Mouse (Mus musculus) neural tube, embryonic 14.5 days (tissue): ENCODE data around the gene Vil1. TPM values are rescaled to one million over a fixed set of nuclear protein-coding genes. Genes with fewer than 3 reads are reported as not detected.
A peak's percentile ranks its signal among the peaks of the same experiment; 100 is the strongest.

ENCODE experiments used
- ATAC-seq: fragments of 200-750 bp; cut with Nextera tagmentation; 2 replicates; pipeline ENCODE4 v1.8.0; 2017; ENCODE audit warnings: low read depth, mild to moderate bottlenecking, moderate TSS enrichment, moderate library complexity
- H3K27ac ChIP-seq: fragments of 300-500 bp; sonication (generic); 2 replicates; pipeline ENCODE4 v1.5.1; 2014; ENCODE audit warnings: low read depth, mild to moderate bottlenecking, control low read depth, low read length, moderate library complexity, mixed read lengths
- H3K27me3 ChIP-seq: fragments of 300-500 bp; sonication (generic); 2 replicates; pipeline ENCODE4 v1.6.1; 2014; ENCODE audit warnings: low read length; ENCODE audit not compliant: control insufficient read depth, insufficient read depth
- H3K36me3 ChIP-seq: fragments of 300-500 bp; sonication (generic); 2 replicates; pipeline ENCODE4 v1.6.1; 2014; ENCODE audit warnings: low read length, mixed read lengths; ENCODE audit not compliant: control insufficient read depth, insufficient read depth
- H3K4me1 ChIP-seq: fragments of 300-500 bp; sonication (generic); 2 replicates; pipeline ENCODE4 v1.6.1; 2014; ENCODE audit warnings: low read length; ENCODE audit not compliant: control insufficient read depth, insufficient read depth
- H3K4me2 ChIP-seq: fragments of 300-500 bp; sonication (generic); 2 replicates; pipeline ENCODE4 v1.6.1; 2014; ENCODE audit warnings: mild to moderate bottlenecking, low read depth, low read length, control low read depth
- H3K4me3 ChIP-seq: fragments of 300-500 bp; sonication (generic); 2 replicates; pipeline ENCODE4 v1.5.1; 2014; ENCODE audit warnings: low read depth, low read length, control low read depth, mixed read lengths
- H3K9ac ChIP-seq: fragments of 300-500 bp; sonication (generic); replicated peaks from 2 replicates; pipeline ENCODE4 v1.6.1; 2014; ENCODE audit warnings: low read depth, mild to moderate bottlenecking, control low read depth, low read length, mixed read lengths
- H3K9me3 ChIP-seq: fragments of 300-500 bp; sonication (generic); 2 replicates; pipeline ENCODE4 v1.6.1; 2016; ENCODE audit warnings: low read length; ENCODE audit not compliant: control insufficient read depth
- WGBS: fragments of 180-500 bp; shearing (Covaris S2); extraction: QIAGEN DNeasy Blood & Tissue Kit; methylation state at CpG from one replicate; pipeline ENCODE4 v1.1.7; 2014; 5-methylcytosine and 5-hydroxymethylcytosine counted together
- polyA plus RNA-seq: library from polyadenylated mRNA; unstranded; fragments of >200 nt; fragmentation: Nextera tagmentation; extraction: Ambion mirVana; gene quantifications from 2 replicates; pipeline ENCODE4 v1.2.1, GENCODE M21; 2014

Gene Vil1
- polyA plus RNA-seq, 1 experiment from 2014 or later = 0.20 TPM

- ATAC-seq = no peak
- Histone ChIP-seq H3K4me1 (0 out of 2 replicates have a peak, but pooled peaks cover 3% of the 10 kb centered on the region), H3K27ac (no peak overlapping the region), H3K4me3 (no peak overlapping the region), H3K4me2 (no peak overlapping the region), H3K9ac (no peak overlapping the region), H3K36me3 (no peaks in the 10 kb centered on the region), H3K27me3 (no peaks in the 10 kb centered on the region), H3K9me3 (no peaks in the 10 kb centered on the region)
- WGBS = 90% methylated on average over 8 of the region's 8 CpGs
Measured at GRCm38 (mm10) chr1:74385531-74385930, 23.6 kb upstream of the Vil1 start.

GRCm38 (mm10) chr1:74386363-74386713, 22.8 kb upstream of the Vil1 start:
- peak overlapping the region; percentile 59 for H3K4me2 ChIP-seq
- WGBS = 59% methylated on average over 7 of the region's 10 CpGs
- no peaks in the 10 kb centered on the region for H3K9me3 ChIP-seq
- H3K9ac ChIP-seq = peak overlapping the region; percentile 50
- peak overlapping the region; percentile 56 for H3K4me3 ChIP-seq
- ATAC-seq = no peak
- 0 out of 2 replicates have a peak, but pooled peaks cover 3% of the 10 kb centered on the region for H3K4me1 ChIP-seq
- H3K36me3 ChIP-seq = no peaks in the 10 kb centered on the region
- no peaks in the 10 kb centered on the region for H3K27me3 ChIP-seq
- H3K27ac ChIP-seq = peak overlapping the region; percentile 86

DNA sequence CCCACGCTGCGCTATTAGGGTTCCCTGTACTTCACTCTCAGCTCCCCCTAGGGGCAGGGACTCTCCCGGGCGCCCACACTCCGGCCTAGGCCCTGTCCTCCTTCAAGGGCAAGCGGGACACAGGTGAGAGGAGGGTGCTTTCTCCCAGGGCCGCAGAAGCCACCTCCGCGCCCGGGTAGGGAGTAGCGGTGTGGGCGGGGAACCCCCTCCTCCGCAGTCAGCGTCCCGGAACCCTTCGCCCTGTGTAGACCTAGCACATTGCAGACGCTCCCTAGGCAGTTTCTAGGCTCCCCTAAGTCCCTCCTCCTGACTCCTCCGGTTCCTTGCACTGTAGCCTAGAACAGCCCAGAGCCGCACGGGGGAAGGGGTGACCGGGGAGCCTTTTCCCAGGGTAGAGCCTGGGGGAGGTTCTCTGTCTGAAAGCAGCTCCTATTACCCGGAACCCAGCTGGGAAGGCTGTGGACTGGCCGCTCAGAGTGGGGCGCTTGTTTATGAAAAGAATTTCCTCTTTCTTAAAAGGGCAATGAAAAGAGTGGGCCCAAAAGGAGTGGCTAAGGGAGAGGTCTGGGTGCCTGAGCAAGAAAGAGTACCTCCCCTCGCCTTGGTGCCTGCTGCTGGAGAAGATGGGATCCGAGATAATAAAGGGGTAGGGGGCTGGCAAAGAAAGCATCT, 22.3 kb upstream of the Vil1 start:
- peak; percentile 93 for ATAC-seq
- no peaks in the 10 kb centered on the region for H3K9me3 ChIP-seq
- peak overlapping the region; percentile 50 for H3K9ac ChIP-seq
- H3K4me2 ChIP-seq = peak overlapping the region; percentile 59
- 0 out of 2 replicates have a peak, but pooled peaks cover 3% of the 10 kb centered on the region for H3K4me1 ChIP-seq
- 0% methylated on average over 26 of the region's 26 CpGs for WGBS
- H3K27me3 ChIP-seq = no peaks in the 10 kb centered on the region
- H3K27ac ChIP-seq = peak overlapping the region; percentile 86
- H3K4me3 ChIP-seq = peak overlapping the region; percentile 56
- no peaks in the 10 kb centered on the region for H3K36me3 ChIP-seq

- no peak for ATAC-seq
- Histone ChIP-seq H3K4me3 (peak overlapping the region; percentile 56), H3K9ac (no peak overlapping the region), H3K27ac (peak overlapping the region; percentile 28; the same call in 1 of the 2 replicates), H3K27me3 (no peaks in the 10 kb centered on the region), H3K9me3 (no peaks in the 10 kb centered on the region), H3K4me1 (0 out of 2 replicates have a peak, but pooled peaks cover 6% of the 10 kb centered on the region), H3K36me3 (no peaks in the 10 kb centered on the region), H3K4me2 (peak overlapping the region; percentile 59; the same call in 1 of the 2 replicates)
- WGBS = 50% methylated on average over 15 of the region's 15 CpGs
Measured at GRCm38 (mm10) chr1:74387386-74387988, 21.7 kb upstream of the Vil1 start.

DNA sequence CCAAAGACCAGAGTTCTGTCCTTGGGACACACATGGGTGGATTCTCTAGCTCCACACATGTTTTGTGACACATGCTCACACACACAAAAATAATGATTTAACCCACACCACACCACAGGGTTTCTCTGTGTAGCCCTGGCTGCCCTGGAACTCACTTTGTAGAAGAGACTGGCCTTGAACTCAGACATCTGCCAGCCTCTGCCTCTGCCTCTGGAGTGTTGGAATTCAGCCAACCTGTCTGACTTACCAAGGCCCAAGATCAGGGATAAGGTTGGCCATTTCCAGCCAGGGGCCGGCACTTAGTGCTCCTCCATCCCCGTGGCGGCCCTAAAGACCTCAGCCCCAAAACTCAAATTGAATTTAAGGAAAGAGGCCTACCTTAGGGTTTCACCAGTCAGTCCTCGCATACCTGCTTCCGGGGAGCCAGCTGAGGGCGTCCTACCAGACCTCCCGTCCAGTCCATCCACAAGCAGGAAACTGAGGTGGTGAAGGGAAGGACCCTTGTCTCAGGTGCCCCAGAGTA, 20.7 kb upstream of the Vil1 start:
- no peak for ATAC-seq
- Histone ChIP-seq H3K27me3 (no peaks in the 10 kb centered on the region), H3K4me2 (no peak overlapping the region), H3K27ac (no peak overlapping the region), H3K9ac (no peak overlapping the region), H3K36me3 (no peaks in the 10 kb centered on the region), H3K9me3 (no peaks in the 10 kb centered on the region), H3K4me1 (0 out of 2 replicates have a peak, but pooled peaks cover 13% of the 10 kb centered on the region), H3K4me3 (no peak overlapping the region)
- 82% methylated on average over 7 of the region's 7 CpGs for WGBS

DNA sequence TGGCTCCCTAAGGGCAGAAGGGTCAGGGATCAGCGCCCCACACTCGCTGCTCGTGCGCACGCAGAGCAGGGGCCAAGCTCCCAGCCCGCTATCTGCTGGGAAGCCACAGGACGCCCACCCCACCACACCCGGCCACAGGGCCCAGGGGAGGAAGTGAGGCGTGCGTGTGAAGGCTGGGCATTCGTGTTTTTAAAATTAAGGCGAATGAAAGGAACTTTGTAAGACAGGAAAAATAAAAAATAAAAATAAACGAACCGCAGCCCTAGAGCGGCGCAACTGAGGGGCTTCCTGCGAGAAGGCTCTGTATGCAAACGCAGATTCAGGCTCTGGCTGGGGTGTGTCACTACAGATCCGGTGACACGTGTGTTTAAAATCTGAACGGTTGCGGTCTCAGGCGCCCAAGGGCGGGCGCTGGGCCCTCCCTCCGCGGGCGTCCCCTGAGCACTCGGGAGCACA, 19.3 kb upstream of the Vil1 start:
- ATAC-seq = no peak
- 3% methylated on average over 29 of the region's 29 CpGs for WGBS
- 0 out of 2 replicates have a peak overlapping the region, but pooled peaks have one; percentile 7 for H3K9ac ChIP-seq
- peak overlapping the region; percentile 89; the same call in 1 of the 2 replicates for H3K4me2 ChIP-seq
- H3K27ac ChIP-seq = no peak overlapping the region
- H3K9me3 ChIP-seq = no peaks in the 10 kb centered on the region
- H3K4me1 ChIP-seq = 0 out of 2 replicates have a peak, but pooled peaks cover 13% of the 10 kb centered on the region
- peaks cover 5% of the 10 kb centered on the region for H3K36me3 ChIP-seq
- H3K27me3 ChIP-seq = no peaks in the 10 kb centered on the region
- no peak overlapping the region for H3K4me3 ChIP-seq

DNA sequence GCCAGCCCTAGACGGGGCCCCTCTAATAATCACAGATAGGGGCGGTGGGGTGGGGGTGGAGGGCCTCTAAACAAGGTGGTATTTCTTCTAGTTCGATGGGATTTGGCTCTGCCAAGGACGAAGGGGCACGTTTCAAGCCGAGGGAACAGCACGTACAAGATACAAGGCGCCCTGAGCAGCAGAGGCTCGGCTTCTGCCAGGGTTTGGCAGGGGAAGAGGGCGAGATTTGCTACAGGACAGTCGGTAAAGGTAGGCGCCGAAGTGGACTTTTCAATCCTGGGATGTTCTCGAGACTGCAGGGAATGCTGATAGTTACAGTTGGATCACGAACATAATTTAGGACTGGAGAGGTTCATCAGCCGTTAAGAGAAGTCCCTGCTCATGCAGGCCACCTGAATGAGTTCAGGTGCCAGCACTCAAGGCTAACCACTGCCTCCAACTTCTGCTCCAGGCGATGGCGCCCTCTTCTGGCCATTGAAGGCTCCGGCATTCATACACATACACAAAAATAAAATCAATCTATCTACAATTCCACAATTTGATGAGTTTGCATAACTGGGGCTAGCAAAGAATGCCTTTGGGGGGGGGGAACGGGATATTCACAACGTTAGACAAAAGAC, 18.8 kb upstream of the Vil1 start:
- ATAC-seq = no peak
- H3K4me3 ChIP-seq = peak overlapping the region; percentile 97; the same call in 1 of the 2 replicates
- 0 out of 2 replicates have a peak, but pooled peaks cover 13% of the 10 kb centered on the region for H3K4me1 ChIP-seq
- no peaks in the 10 kb centered on the region for H3K27me3 ChIP-seq
- H3K4me2 ChIP-seq = peak overlapping the region; percentile 89; the same call in 1 of the 2 replicates
- 7% methylated on average over 21 of the region's 21 CpGs for WGBS
- H3K36me3 ChIP-seq = peaks cover 9% of the 10 kb centered on the region
- H3K27ac ChIP-seq = no peak overlapping the region
- H3K9ac ChIP-seq = no peak overlapping the region
- no peaks in the 10 kb centered on the region for H3K9me3 ChIP-seq

DNA sequence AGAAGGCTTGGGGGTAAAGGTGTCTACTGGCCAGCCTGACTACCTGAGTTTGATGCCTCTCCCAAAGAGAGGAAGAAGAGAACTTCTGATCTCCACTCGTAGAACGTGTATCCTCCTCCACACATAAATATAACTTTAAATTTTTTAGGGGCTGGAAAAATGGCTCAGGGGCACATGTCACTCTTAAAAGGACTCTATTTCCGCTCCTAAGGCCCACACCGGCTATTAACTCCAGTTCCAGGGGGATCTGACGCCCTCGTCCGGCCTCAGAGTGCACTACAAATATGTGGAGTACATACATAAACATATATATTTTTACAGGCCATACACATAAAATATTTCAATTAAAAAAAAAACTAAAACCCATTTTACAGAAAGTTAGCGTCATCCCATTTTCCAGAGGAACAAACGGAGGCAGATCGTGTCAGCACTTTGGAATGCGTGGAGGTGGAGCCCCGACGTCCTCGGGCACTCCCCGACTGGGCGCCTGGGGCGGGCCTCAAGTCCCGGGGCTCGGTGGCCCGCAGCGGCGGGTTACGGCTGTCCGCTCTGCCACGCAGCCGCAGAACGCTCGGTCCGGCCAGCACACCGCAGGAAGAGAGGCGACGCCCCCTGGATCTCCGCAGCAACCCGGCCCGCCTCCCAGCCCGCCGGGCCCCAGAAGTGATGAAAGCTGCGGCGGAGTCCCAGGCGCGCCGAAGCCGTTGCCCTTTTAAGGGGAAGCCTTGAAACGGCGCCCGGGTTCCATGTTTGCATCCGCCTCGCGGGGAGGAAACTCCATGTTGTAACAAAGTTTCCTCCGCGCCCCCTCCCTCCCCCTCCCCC, 18.0 kb upstream of the Vil1 start, which contains the start of gene Ctdsp1:
Gene Ctdsp1, plus strand, starts transcription at position 586 of the 825 bp plus-strand sequence.
- Histone ChIP-seq H3K27ac (peak within 1 kb of the TSS; percentile 80), H3K4me2 (peak within 1 kb of the TSS; percentile 89), H3K27me3 (no peaks in the 10 kb centered on the region), H3K4me3 (peak within 1 kb of the TSS; percentile 97), H3K4me1 (0 out of 2 replicates have a peak, but pooled peaks cover 13% of the 10 kb centered on the region), H3K36me3 (peaks cover 9% of the 10 kb centered on the region), H3K9me3 (no peaks in the 10 kb centered on the region), H3K9ac (peak within 1 kb of the TSS; percentile 74)
- peak; percentile 76 for ATAC-seq
- 4% methylated on average over 48 of the region's 51 CpGs for WGBS
